Mouse (Mus musculus) megakaryocyte, adult 5-6 weeks (primary cell): ENCODE results near the gene Tnr. TPM values are rescaled to one million over a fixed set of nuclear protein-coding genes. Genes with fewer than 3 reads are reported as not detected.
A peak's percentile ranks its signal among the peaks of the same experiment; 100 is the strongest.

Source experiments
- ATAC-seq: 2 replicates; pipeline ENCODE4 v1.8.0; 2016; ENCODE audit warnings: mild to moderate bottlenecking, inconsistent platforms; ENCODE audit not compliant: poor library complexity, severe bottlenecking
- total RNA-seq, 2 experiments: library from RNA; stranded (forward) in 1 of 2; stranded (reverse) in 1 of 2; fragments of 153-499, 151-499 nt in 1 of 2; fragments of 221-1000, 200-1000 nt in 1 of 2; gene quantifications; 2 replicates each; pipeline versions ENCODE4 v1.2.3 to v1.2.4; 2015 to 2017

Tnr gene
- total RNA-seq, 2 experiments from 2014 or later: not detected

DNA sequence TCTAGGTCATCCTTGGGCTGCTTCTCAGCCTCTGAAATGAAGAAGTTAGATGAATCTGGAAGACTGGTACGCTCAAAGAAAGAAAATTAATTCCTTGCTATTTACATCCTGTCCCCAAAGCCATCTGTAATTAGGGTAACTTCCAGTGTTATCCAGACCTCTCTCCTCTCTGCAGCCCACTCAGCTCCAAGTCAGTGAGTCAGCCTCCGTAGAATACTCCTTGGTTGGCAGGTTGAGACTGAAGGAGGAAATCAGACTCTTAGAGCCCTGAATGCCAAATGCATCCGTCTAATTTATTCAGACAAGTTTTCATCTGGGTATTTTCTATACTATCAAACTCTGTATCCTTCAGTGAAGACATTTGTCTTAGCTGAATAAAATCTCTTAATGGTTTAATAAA, 255.9 kb downstream of the Tnr start:
- ATAC-seq: no peak

DNA sequence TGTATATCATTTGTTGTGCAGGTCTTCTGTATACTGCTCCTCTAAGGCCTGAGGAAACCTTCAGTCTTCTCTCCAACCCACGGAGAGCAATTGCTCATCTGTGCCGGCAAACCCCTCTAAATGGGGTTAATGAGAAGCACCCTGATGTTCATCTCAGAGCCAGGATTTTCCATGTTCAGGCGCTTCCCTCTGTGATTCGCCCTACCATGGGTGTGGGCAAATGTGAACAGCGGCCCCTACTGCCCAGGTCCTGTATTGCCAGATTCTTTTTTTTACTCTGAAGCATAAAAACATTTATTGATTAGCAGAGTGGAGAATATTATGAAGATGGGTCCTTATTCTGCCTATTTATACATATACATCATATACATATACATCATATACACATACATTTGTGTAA, 260.3 kb downstream of the Tnr start:
- ATAC-seq: peak; percentile 86

DNA sequence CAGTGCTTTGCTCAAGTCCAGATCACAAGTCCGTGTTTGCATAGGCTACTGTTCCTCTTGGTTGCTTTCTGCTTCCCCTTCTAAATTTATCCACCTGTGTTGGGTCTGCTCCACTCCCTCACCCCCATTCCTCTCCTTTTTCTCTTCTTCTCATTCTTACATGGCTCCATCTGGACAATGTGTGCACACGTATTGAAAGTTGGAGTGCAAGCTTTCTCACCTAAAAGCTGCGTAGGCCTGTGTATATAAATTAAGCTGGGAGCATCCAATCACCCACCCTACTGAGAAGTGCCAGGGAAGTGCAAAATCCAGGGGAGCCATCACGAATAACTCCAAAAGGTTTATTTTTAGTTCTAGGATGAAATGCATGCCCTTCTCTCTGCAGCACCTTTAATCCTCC, 264.7 kb downstream of the Tnr start:
- no peak for ATAC-seq

DNA sequence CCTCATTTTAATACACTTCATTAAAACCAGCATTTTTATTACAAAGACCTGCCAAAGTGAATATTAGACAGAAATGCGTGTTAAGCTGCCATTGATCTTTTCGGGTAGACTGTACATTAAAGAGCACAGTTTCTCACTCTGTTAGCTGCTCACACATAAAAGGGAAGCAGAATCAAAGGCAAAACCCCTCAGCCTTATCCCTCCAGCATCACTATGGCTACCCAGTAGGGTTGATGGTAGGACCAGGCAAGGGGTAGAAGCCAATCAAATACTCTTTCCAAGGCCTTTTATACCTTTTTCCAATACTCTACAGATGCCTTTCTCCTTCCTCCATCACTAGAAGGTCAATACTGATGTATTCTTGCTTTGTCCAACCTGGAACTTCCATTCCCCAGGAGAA, 269.0 kb downstream of the Tnr start:
- no peak for ATAC-seq

DNA sequence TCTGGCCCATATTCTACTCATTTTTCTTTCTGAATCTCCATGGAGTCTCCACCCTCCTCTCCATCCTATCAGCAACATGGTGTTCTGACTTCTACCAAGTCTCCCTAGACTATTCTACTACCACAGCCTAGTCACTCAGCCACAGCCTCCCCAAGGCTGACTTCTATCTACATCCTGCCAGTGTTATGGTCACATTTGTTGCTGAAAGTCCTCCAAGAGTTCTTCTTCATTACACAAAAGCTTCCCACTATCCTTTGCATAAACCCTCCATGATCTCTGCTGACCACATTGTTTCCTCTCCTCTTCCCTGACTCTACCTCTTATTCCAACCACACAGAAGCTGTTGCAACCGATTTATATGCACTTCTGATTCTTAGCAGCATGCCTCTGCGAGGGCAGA, 272.5 kb downstream of the Tnr start:
- no peak for ATAC-seq

DNA sequence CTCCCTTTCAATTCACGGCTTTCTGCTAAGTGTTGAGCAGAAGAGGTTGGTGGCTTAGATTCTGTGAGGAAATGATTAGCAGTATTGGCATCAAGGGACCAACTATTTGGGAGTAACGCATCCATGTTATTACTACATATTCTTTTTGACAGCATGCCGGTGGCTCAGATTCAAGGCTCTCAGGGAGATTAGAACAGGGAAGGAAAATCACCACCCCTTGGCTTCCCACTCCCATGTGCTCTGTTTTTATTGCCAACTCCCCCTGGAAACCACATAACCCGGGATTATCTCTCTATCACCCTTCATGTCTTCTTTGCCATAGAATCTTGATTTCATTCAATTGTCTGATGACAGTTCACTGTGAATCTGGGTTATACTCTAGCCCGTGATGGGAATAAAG, 276.8 kb downstream of the Tnr start:
- no peak for ATAC-seq

DNA sequence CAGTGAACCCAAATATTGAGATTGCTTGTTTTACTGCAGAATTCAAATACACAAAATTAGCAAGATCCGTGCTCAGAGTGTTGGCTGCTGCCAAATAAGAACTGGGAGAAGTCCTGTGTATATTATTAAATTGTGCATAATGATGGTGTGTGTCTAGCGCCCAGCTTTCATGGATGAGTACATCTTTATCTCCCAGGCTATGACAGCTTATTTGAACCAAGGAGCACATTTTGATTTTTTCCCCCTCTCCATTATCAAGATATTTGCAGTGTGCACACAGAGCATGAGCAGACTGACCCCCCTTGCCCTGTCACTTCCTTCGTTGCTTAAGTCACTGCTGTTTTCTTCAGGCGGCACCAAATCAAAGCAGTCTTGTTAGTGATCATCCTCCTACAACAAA, 278.2 kb downstream of the Tnr start:
- no peak for ATAC-seq

DNA sequence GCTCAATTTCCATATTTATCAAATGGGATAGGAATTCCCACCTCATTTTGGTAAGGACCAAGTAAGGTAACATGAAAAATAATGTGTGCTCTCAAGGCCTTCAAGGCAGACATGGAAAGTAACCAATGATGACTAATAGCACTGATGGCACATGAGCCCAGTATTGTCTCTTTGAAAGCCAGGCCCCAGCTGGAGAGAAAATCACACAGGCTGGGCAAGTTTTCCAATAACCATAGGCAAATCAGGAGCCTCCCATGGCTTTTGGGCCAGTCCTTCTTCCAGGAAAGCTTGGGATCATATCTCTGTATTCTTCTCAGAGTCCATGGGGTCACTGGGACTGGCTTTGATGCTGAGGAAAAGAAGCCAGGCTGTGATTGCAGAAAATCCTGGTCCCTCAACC, 280.1 kb downstream of the Tnr start:
- ATAC-seq: no peak

DNA sequence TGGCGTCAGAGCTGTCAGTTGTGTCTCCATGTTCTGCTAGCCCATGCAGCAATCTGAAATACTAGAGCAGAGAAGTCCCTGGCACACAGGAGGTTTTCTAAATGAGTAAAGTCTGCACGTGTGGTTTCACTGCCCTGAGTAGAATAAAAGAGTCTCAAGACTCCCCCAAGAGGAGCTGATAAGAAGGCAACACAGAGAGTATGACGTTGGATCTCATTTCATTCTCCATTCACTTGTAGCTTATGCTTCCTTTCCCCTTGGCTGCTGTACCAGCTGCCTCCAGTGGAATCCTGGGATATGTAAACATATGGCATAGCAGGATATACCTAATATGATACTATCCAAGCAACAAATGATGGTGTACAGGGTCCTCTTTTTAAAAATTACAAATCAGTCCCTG, 285.9 kb downstream of the Tnr start:
- no peak for ATAC-seq

DNA sequence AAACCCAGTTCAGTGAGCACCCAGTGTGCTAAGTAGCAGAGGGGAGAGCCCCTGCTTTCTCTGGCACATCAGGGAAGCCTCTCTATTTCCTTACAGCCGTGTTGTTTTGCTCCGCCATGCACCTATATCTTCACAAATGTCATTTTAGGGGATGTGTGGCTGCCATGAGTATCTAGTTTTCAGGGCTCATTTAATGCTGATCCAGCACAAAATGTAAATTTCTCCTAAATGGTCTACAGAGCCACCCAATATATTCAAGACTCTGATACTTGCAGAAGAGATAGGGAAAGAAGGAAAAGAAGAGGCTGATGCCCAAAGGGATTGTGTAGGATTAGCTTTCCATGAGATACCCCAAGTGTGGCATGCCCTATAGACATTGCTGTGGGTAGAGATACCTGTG, 288.2 kb downstream of the Tnr start:
- no peak for ATAC-seq

DNA sequence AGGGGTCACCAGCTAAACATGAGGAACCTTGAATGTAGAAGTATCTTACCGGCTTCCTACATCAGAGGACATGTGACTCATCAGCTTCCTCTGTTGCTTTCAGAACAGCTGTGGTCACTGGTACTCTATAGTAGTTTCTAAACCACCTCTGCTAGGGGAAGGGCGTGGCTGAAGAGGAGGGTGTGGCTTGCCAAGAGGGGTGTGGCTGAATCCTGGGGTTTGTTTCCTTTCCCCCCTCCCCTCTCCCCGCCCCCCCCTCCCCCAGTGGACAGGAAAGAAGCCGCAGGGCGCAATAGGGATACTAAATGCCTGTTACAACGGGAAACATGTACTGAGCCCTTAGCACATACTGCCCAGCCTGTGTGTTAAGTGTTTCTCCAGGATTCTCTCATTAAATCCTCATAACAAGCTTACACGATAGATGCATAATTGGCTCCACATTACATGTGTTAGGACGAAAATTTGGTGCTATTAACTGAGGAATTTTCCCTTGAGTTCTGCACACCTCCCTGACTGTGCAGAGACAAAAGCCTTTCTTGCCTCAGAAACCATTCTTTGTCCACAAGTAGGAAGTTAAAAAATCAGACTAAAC, 289.3 kb downstream of the Tnr start:
- ATAC-seq: peak; percentile 82

DNA sequence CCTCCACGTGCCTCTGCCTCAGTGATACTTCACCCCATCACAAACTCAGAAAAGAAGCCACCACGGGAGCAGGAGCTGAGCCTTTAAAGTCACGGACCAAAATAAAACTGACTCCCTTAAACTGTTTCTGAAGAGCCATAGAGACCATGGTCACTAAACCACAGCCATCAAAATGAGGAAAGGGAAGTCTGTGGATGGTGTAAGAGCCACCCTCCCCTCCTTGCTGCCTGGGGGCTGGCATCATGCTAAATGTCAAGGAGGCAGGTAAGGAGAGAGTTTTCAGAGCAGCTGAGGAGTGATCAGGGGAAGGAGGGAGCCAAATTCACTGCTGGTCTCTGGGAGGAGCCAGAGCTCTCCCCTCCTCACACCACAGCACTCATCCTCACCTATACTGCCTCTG, 290.8 kb downstream of the Tnr start:
- peak; percentile 71 for ATAC-seq

DNA sequence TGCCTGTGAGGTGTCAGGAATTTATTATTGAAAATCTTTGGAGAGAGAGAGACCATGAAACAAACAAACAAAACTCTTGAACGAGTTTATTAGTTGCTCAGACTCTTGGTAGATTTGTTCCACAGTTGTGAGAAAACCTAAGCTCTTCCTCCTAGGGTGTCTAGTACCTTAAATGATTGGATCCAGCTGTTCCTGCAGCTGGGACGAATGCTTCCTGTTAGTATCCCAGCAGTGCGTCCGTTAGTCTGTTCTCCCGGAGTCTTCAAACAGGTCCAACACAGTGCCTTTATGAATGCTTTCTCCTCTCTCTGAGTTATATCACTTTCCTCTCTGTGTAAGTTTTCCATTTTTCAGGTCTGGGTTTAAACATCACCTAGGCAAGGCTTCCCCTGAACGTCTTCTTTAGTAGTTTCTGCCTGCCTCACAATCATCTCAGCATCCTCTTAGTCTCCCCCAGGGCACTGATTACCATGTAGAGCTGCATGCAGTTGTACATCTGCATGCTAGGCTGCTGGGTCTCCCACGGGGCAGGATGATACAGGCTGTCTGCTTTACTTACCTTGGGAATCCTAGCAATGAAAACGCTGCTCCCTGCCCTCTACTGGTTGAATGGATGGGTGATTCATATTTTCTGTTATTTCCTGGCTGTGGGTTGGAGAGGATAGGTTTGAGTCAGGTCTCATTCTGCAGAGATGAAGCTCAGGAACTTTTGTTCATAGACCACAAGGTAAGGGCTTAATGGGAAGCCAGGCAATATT, 293.2 kb downstream of the Tnr start:
- ATAC-seq: no peak

DNA sequence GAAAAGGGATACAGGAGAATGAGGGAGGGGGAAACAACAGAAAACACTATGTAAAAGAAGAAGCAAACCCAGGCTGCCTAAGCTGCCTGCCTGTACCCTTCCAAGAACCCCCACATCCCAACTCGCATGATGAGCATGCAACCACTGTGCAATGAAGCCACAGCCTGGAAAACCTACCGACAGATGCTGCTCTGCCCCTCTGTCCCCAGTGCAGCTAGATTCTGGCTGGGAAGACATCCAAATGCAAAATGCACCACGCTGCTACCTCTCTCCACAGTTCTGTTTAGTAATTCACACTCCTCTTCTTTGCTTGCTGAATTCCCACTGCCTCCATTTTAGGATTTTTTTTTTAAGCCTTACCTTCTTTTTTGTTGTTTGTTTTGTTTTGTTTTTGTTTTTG, 295.9 kb downstream of the Tnr start:
- ATAC-seq: no peak

DNA sequence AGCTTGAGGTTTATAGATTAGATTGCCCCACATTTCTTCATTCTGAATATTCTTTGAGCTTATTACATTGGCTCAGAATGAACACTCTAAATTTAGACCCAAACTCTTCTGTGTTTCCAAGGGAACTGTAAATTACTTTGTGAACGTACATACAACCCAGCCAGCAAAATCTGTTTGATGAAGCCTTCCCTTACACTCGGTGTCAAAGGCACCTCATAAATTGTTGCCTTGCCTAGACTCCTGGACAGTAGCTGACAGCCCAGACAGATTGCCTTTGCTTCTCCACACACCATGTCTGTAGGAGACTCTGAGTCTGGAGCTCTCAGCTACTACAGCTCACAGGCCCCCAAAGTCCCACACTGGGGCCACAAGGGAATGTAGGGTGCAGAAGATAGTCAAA, 298.8 kb downstream of the Tnr start:
- no peak for ATAC-seq

DNA sequence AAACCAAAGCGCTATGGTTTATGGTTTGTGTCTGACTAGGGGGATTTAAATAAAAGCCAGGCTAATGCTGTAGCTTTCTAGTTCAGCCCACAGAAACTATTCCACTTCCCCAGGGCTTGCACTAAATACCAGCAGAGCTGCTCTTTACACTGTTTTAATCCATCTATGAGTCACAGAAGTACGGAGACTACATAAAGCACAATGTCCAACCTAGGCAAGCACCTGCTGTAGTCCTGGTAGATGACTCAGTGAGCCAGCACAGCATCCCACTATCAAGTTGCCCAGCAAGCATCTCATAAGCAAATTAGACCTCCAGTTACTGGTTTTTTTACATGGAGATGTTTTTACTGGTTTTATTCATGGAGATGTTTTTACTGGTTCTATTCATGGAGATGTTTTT, 305.0 kb downstream of the Tnr start:
- ATAC-seq: no peak

DNA sequence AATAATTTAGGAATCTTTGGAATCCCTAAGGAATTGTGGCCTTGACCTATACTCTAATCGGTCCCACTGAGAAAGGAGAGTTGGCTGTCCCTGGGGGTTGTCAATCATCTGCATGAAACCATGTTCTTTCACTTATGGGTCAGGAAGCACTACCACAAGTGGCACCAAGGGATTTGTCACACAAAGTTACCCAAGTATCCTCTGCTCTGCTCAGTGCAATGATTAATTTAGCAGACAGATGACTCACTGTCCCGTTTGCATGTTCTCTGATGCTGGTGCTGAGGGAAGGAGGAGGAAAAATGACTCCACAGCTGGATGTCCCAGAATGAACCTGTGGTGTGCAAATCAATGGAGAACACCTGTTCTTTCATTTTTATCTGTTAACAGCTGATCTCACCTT, 309.6 kb downstream of the Tnr start:
- no peak for ATAC-seq

DNA sequence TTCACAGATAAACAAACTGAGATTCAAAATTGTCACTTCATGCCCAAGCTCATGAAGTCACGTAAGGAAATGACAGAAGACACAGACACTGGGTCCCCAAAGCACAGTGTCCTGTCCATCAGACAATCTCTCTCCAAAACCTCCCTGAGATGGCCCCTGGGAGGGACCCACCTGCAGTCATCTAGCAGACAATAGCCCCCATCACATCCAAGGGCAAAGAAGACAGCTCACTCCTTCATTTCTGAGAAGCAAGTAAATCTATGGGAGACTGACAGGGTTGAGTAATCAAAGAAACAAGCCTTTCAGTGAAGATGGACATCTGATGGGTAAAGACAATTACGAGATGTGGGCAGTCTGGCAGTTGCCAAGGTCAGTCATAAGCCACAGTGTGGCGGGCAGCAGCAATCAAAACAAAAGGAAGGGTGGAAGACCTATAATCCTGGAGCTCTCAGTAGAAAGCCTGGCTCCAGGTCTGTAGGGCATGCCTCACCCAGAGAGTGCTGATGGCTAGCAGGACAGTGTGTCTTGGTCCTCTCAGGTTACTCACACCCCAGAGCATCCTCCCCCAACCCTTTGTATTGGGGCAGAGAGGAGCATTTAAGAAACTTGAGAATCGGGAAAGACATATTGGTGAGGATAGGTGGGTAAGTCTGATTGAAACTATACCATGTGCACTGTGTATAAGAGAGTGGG, 310.2 kb downstream of the Tnr start:
- ATAC-seq: no peak

DNA sequence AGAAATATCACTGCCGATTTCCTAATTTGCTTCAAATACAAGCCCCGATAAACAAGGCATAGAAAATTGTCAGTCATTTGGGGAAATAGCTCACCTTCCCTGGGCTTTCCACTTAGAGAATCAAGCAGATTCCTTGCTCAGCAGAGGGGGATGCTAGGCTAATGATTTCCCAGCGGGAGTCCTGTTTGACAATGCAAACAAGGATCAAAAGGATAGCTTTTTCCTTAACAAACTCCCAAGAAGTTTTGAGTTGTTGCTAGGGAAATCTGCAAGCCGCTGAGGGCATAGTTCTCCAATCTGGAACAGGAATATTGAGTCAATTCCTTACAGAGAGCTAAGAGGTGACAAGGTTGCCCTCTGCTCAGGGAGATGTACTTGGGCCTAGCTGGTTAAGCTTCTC, 311.6 kb downstream of the Tnr start:
- no peak for ATAC-seq

DNA sequence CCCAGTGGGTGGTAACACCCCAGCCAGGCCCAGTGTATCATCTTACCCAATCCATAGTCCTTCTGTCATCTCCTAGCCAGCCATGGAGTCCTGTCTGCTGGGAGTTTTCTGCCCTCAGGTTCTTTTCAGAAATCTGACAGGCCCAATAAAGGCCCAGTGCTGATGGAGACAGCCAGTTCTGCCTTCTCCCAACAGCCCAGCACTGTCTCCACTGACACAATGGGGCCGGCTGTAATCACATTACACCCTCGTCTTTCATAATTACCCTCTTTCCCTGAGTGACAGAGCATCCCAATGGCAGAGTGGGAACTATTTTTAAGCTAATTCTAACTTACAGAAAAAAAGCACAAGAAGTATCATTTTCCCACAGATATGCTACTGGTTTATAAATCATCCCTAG, 316.8 kb downstream of the Tnr start:
- ATAC-seq: no peak

DNA sequence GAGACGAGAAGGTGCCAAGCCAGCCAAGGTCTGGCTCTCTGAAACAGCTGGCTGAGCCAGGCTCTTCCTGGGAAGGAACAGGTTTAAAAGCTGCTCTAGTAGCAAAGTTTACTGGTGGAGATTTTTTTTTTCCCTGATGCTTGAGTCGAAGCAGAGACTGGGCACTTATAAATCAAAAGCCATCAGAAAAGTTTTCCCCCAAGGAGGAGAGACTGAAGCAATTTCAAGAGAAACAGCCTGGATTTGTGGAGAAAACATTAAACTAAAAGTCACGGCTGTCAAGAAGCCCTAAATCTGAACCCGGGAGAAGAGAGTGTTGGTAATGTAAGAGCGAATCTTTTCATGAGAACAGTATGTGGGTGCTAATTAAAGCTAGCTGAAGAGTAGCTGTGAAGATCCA, 319.3 kb downstream of the Tnr start:
- ATAC-seq: no peak

DNA sequence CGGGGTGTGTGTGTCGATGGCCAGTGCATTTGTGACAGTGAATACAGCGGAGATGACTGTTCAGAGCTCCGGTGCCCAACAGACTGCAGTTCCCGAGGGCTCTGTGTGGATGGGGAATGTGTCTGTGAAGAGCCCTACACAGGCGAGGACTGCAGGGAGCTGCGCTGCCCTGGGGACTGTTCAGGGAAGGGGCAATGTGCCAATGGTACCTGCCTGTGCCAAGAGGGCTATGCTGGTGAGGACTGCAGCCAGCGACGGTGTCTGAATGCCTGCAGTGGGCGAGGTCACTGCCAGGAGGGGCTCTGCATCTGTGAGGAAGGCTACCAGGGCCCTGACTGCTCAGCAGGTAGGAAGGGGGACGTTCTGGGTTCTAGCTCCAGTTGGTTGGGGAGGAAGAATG, 328.5 kb downstream of the Tnr start:
- no peak for ATAC-seq
